Mouse (Mus musculus) spleen, adult 2 months (tissue): ENCODE measurements around the gene Rbks.

ENCODE experiments used
- CTCF ChIP-seq: fragments of 200-500 bp; IDR thresholded peaks from 2 replicates; pipeline ENCODE4 v1.5.1; 2011; ENCODE audit warnings: mild to moderate bottlenecking, inconsistent platforms; ENCODE audit not compliant: insufficient read depth, insufficient read length, insufficient replicate concordance; ENCODE audit errors: extremely low read depth
- POLR2A ChIP-seq: fragments of 200-500 bp; IDR thresholded peaks from 2 replicates; pipeline ENCODE4 v1.6.1; 2011; ENCODE audit warnings: low read depth, low read length, inconsistent platforms

GRCm38 (mm10) chr5:31611186-31611585 lies 86.2 kb downstream of the Rbks start:
- TF ChIP-seq CTCF: no peak
- TF ChIP-seq POLR2A: no peak
